Mouse (Mus musculus): ENCODE data around the gene Hspbap1.

- TF ChIP-seq CTCF (conservative IDR thresholded peaks at IDR 0.05 in 1 of 2, IDR thresholded peaks at IDR 0.05 in 1 of 2; ENCODE audit: low read depth in 2 of 2, low read length in 2 of 2) = no peak
- TF ChIP-seq EP300 (IDR thresholded peaks at IDR 0.05; ENCODE audit: low read length) = no peak
- no peak for TF ChIP-seq GABPA (IDR thresholded peaks at IDR 0.05; ENCODE audit: insufficient replicate concordance, low read depth, low read length)
Measured at GRCm38 (mm10) chr16:35764941-35765340, 5.2 kb upstream of the Hspbap1 start.

All from CH12.LX (cell line).